Mouse (Mus musculus): ENCODE data around the gene Sox30. TPM values are rescaled to one million over a fixed set of nuclear protein-coding genes. Genes with fewer than 3 reads are reported as not detected.
A peak's percentile ranks its signal among the peaks of the same experiment; 100 is the strongest.

Gene Sox30
- under 1 TPM in 1 of 2 experiments, not detected in 1; 0.06 TPM for total RNA-seq (2021)
- long read RNA-seq, experiment 1: 0 reads
- long read RNA-seq, experiment 2: 0 reads

GRCm38 (mm10) chr11:45979946-45980892 lies at the start of gene Sox30:
TSS of gene Sox30 (plus strand) at chr11:45980310.
- peak; percentile 50 for DNase-seq
- intact Hi-C loops (cut with DNase I; ENCODE audit: low total_unique reads): no loop called here

GRCm38 (mm10) chr11:45932771-45933170 lies 47.3 kb upstream of the Sox30 start:
- no peak for DNase-seq
- intact Hi-C loops (cut with DNase I; ENCODE audit: low total_unique reads): no loop called here

- intact Hi-C loops (cut with DNase I; ENCODE audit: low total_unique reads): no loop called here
- no peak for DNase-seq
These were observed 42.6 kb upstream of the Sox30 start for GRCm38 (mm10) chr11:45937478-45937877.

- no peak for DNase-seq
- intact Hi-C loops (cut with DNase I; ENCODE audit: low total_unique reads): no loop called here
These were observed 41.2 kb upstream of the Sox30 start for GRCm38 (mm10) chr11:45938917-45939316.

- intact Hi-C loops (cut with DNase I; ENCODE audit: low total_unique reads): loop anchor here (10.0 kb wide), 1 partner anchor 183 kb away; no protein-coding TSS in a partner anchor
These were observed 37.8 kb upstream of the Sox30 start for GRCm38 (mm10) chr11:45942281-45942680.

GRCm38 (mm10) chr11:45943108-45943705 lies 36.9 kb upstream of the Sox30 start:
- intact Hi-C loops (cut with DNase I; ENCODE audit: low total_unique reads): loop anchor here (10.0 kb wide), 1 partner anchor 182 kb away; no protein-coding TSS in a partner anchor
- peak; percentile 22 for DNase-seq

More at GRCm38 (mm10) chr11:45942281-45942680, 37.8 kb upstream of the Sox30 start:
- DNase-seq: no peak

GRCm38 (mm10) chr11:45943891-45944642 lies 36.0 kb upstream of the Sox30 start:
- intact Hi-C loops (cut with DNase I; ENCODE audit: low total_unique reads): loop anchor here (10.0 kb wide), 1 partner anchor 181 kb away; no protein-coding TSS in a partner anchor
- DNase-seq: no peak

GRCm38 (mm10) chr11:45944643-45945156 lies 35.4 kb upstream of the Sox30 start, which contains the start of gene Lsm11:
TSS of gene Lsm11 (minus strand) at chr11:45944935.
- intact Hi-C loops (cut with DNase I; ENCODE audit: low total_unique reads): loop anchor here (5.0 to 10.0 kb wide), 2 partner anchors 180 to 268 kb away; no protein-coding TSS in a partner anchor
- peak; percentile 96 for DNase-seq

- intact Hi-C loops (cut with DNase I; ENCODE audit: low total_unique reads): loop anchor here (5.0 to 10.0 kb wide), 2 partner anchors 178 to 266 kb away; no protein-coding TSS in a partner anchor
These were observed 33.3 kb upstream of the Sox30 start for GRCm38 (mm10) chr11:45946796-45947195.

GRCm38 (mm10) chr11:45947491-45947890 lies 32.6 kb upstream of the Sox30 start:
- intact Hi-C loops (cut with DNase I; ENCODE audit: low total_unique reads): loop anchor here (5.0 to 10.0 kb wide), 2 partner anchors 177 to 265 kb away; no protein-coding TSS in a partner anchor
- no peak for DNase-seq

More at GRCm38 (mm10) chr11:45946796-45947195, 33.3 kb upstream of the Sox30 start:
- DNase-seq: no peak

GRCm38 (mm10) chr11:45955127-45955627 lies 24.9 kb upstream of the Sox30 start, which contains the start of gene Thg1l:
TSS of gene Thg1l (minus strand) at chr11:45955494.
- intact Hi-C loops (cut with DNase I; ENCODE audit: low total_unique reads): no loop called here

GRCm38 (mm10) chr11:45959598-45959997 lies 20.5 kb upstream of the Sox30 start:
- intact Hi-C loops (cut with DNase I; ENCODE audit: low total_unique reads): no loop called here
- DNase-seq: no peak

More at GRCm38 (mm10) chr11:45955127-45955627, 24.9 kb upstream of the Sox30 start, which contains the start of gene Thg1l:
- DNase-seq: peak; percentile 89

GRCm38 (mm10) chr11:45960003-45960402 lies 20.1 kb upstream of the Sox30 start:
- intact Hi-C loops (cut with DNase I; ENCODE audit: low total_unique reads): loop anchor here (5.0 to 10.0 kb wide), 2 partner anchors 175 to 242 kb away; no protein-coding TSS in a partner anchor
- DNase-seq: no peak

GRCm38 (mm10) chr11:45966896-45967295 lies 13.2 kb upstream of the Sox30 start:
- DNase-seq: no peak
- intact Hi-C loops (cut with DNase I; ENCODE audit: low total_unique reads): loop anchor here (10.0 kb wide), 1 partner anchor 168 kb away; no protein-coding TSS in a partner anchor

GRCm38 (mm10) chr11:45968466-45968865 lies 11.6 kb upstream of the Sox30 start:
- intact Hi-C loops (cut with DNase I; ENCODE audit: low total_unique reads): loop anchor here (10.0 kb wide), 1 partner anchor 166 kb away; no protein-coding TSS in a partner anchor
- no peak for DNase-seq

GRCm38 (mm10) chr11:45973635-45974034 lies 6.5 kb upstream of the Sox30 start:
- DNase-seq: no peak
- intact Hi-C loops (cut with DNase I; ENCODE audit: low total_unique reads): no loop called here

- DNase-seq: no peak
- intact Hi-C loops (cut with DNase I; ENCODE audit: low total_unique reads): no loop called here
These were observed 5.6 kb upstream of the Sox30 start for GRCm38 (mm10) chr11:45974466-45974865.

- DNase-seq: no peak
- intact Hi-C loops (cut with DNase I; ENCODE audit: low total_unique reads): no loop called here
These were observed 4.0 kb upstream of the Sox30 start for GRCm38 (mm10) chr11:45976061-45976460.

Data from gastrocnemius, postnatal 14 days (tissue).